Mouse (Mus musculus): ENCODE measurements around the gene Map2k2. TPM values are rescaled to one million over a fixed set of nuclear protein-coding genes. Genes with fewer than 3 reads are reported as not detected.

The Map2k2 gene
- polyA plus RNA-seq, 1 experiment from 2014 or later, result 165 TPM

DNA sequence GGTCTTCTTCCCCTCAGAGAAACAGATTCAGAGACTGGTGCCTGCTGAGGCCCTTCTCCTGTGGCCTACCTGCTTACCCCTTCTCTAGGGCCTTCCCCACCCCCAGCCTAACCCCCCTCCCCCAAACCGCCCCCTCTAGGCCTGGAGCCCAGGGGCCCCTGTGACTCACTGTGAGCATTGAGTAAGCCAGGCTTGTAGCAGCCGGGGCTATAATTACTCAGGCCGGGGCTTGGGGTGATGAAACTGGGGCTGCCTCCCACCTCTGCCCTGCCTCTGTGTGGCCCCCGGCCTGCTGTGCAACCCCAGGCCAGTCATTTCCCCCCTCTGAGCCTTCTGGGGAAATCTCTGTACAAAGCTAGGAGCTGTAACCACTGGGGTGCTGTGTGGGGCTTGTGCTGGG lies 40.6 kb downstream of the Map2k2 start:
- H3K4me2 ChIP-seq, result no peak overlapping the region
- no peak for ATAC-seq (ENCODE audit: insufficient number of reproducible peaks, low FRiP score, low TSS enrichment, low read depth)
- WGBS, result 75% methylated on average over 4 of the region's 4 CpGs

DNA sequence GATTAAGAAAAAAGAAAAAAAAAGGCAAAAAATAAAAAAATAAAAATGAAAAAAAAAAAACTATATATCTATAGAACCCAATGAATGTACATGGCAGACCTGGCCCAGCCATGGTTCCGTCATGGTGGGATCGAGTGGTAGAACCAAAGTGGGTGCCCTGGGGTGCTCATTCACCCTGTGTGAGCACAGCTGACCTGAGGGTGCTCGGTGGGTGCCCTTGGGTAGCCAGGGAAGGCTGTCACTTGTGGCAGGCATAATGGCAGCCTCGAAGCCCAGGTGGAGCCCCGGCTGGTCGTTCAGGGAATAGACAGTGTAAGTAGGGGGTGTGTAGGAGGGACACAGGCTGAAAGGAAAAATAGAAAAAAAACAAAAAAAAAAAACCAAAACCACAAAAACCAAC lies 45.5 kb downstream of the Map2k2 start:
- no peaks in the 10 kb centered on the region for H3K9me3 ChIP-seq
- H3K4me1 ChIP-seq, result peaks cover 14% of the 10 kb centered on the region
- no peak for ATAC-seq (ENCODE audit: insufficient number of reproducible peaks, low FRiP score, low TSS enrichment, low read depth)
- 70% methylated on average over 6 of the region's 6 CpGs for WGBS
- H3K36me3 ChIP-seq, result peaks cover 85% of the 10 kb centered on the region
- no peak overlapping the region for H3K4me3 ChIP-seq
- H3K27ac ChIP-seq, result no peak overlapping the region
- H3K4me2 ChIP-seq, result no peak overlapping the region
- no peak overlapping the region for H3K9ac ChIP-seq
- H3K27me3 ChIP-seq, result no peaks in the 10 kb centered on the region

More for the DNA sequence above, 40.6 kb downstream of the Map2k2 start:
- Histone ChIP-seq H3K9ac (no peak overlapping the region), H3K4me3 (no peak overlapping the region), H3K27me3 (no peaks in the 10 kb centered on the region), H3K27ac (peak overlapping the region; percentile 18; the same call in 1 of the 2 replicates), H3K36me3 (peaks cover 75% of the 10 kb centered on the region), H3K4me1 (peaks cover 36% of the 10 kb centered on the region), H3K9me3 (no peaks in the 10 kb centered on the region)

DNA sequence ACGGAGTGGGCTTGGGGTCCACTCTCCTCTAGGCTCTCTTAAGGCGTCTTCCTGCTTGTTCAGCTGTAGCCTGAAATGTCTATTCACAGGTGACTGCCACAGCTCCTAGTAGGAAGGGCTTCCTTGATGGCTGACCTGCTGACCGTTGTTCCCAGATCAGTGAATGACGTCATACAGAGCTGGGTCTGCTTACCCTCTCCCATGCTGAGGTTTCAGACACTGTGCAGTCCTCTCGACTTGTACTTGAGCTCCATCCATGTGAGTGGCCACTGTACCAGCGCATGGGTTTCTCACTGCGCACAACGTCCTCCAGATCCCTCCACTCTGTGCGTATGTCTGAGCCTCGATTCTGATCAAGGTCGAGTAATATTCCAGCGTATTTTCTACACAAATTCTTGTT lies 46.9 kb downstream of the Map2k2 start:
- Histone ChIP-seq H3K9ac (no peak overlapping the region), H3K27ac (peak overlapping the region; percentile 6; the same call in 1 of the 2 replicates), H3K4me1 (peaks cover 12% of the 10 kb centered on the region), H3K27me3 (no peaks in the 10 kb centered on the region), H3K4me2 (no peak overlapping the region), H3K9me3 (no peaks in the 10 kb centered on the region), H3K36me3 (peaks cover 85% of the 10 kb centered on the region), H3K4me3 (no peak overlapping the region)
- ATAC-seq (ENCODE audit: insufficient number of reproducible peaks, low FRiP score, low TSS enrichment, low read depth), result no peak
- WGBS, result 73% methylated on average over 12 of the region's 12 CpGs

DNA sequence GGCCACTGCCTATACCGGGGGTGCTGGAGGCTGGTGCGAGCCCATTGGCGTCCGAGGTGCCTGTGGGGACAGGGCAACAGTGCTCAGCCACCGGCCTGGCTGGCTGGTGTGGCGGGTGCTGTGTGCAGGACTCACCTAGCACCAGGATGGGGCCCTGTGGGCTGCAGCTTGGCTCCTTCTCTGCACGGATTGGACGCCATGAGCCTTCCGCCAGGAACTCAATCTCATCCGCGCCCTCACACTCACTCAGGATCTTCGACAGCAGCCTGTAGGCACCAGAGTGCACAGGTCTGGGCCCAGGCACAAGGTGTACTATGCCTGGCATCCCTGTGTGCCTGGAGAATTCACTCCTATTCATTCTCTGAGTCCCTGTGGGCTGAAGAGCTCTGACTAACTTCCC lies 48.6 kb downstream of the Map2k2 start:
- peak overlapping the region; percentile 24; the same call in 1 of the 2 replicates for H3K27ac ChIP-seq
- WGBS, result 89% methylated on average over 12 of the region's 12 CpGs

DNA sequence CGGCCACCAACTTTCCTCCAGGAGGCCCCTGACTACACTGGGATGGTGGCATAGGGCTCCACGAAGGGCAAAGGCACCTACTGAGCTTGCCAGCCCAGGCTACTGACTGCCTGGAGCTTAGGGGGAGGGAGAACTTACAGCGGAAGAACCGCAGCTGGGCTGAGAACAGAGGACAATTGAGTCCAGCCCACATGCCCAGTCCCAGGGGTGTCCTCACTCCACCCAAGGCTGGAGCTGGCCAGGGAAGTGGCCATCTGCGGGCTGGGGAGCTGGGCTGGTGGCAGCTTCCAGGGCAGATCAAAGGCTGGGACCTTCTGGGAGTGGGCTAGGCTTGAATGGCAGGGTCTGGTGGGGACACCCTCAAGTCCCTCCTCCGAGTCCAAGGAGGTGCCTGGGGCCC lies 49.0 kb downstream of the Map2k2 start:
- H3K27me3 ChIP-seq, result no peaks in the 10 kb centered on the region
- peaks cover 12% of the 10 kb centered on the region for H3K4me1 ChIP-seq
- peaks cover 82% of the 10 kb centered on the region for H3K36me3 ChIP-seq
- no peaks in the 10 kb centered on the region for H3K9me3 ChIP-seq
- peak overlapping the region; percentile 55 for H3K27ac ChIP-seq
- no peak for ATAC-seq (ENCODE audit: insufficient number of reproducible peaks, low FRiP score, low TSS enrichment, low read depth)
- no peak overlapping the region for H3K4me2 ChIP-seq
- H3K4me3 ChIP-seq, result no peak overlapping the region
- WGBS, result 61% methylated on average over 6 of the region's 6 CpGs
- no peak overlapping the region for H3K9ac ChIP-seq

More for the DNA sequence above, 48.6 kb downstream of the Map2k2 start:
- no peak for ATAC-seq (ENCODE audit: insufficient number of reproducible peaks, low FRiP score, low TSS enrichment, low read depth)
- Histone ChIP-seq H3K36me3 (peaks cover 85% of the 10 kb centered on the region), H3K4me3 (no peak overlapping the region), H3K27me3 (no peaks in the 10 kb centered on the region), H3K9ac (no peak overlapping the region), H3K9me3 (no peaks in the 10 kb centered on the region), H3K4me2 (no peak overlapping the region), H3K4me1 (peaks cover 12% of the 10 kb centered on the region)

DNA sequence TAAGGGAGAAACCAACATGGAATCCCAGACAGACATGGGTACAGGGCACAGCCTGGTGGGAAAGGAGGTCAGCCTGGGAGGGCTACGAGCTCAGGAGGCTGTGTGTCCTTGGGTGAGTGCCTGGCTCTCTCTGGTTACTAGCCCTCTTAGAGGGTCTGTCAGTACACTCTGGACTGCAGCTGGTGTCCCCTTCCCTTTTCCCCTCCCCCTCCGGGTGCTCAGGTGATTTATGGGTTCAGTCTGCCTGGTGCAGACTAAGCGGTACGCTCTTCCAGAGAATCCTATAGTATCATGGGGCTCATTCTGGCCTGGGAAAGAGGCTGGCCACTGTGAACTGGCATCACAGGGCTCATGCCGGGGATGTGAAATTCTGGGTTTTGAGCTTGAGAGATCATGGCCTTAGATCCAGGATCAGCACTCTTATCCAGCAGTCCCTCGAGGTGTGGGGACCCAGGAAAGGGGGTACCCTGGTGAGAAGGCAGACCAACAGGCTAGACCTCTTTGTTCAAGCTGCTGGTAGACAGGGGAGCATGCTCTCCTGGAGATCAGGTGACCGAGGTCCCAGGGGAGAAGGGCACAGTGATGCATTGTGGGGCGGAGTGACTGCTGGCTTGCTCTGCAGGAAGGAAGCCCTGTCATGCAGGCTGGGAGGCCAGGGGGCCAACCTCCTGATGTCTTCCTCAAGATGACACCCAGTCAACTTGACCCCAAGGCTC lies 56.0 kb downstream of the Map2k2 start:
- Histone ChIP-seq H3K9ac (no peak overlapping the region), H3K4me3 (no peak overlapping the region), H3K36me3 (peaks cover 80% of the 10 kb centered on the region), H3K4me2 (no peak overlapping the region), H3K27me3 (no peaks in the 10 kb centered on the region), H3K27ac (no peak overlapping the region), H3K4me1 (peaks cover 33% of the 10 kb centered on the region), H3K9me3 (no peaks in the 10 kb centered on the region)
- 71% methylated on average over 8 of the region's 8 CpGs for WGBS
- ATAC-seq (ENCODE audit: insufficient number of reproducible peaks, low FRiP score, low TSS enrichment, low read depth), result no peak

DNA sequence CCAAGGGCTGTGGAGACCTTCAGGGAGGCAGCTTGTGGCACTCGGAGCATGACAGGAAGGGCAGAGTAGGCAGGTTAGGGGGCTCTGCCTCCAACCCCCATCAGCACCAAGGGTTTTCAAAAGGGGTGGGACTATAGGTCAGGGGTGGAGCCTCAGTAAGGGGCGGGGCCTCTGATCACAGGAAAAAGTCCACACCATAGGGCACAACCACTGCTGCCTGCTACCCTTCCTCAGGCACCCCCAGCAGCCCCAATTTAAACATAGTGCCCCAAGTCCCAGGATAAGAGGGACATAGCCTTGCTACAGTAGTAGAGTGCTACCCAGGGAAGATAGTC lies 56.6 kb downstream of the Map2k2 start:
- Histone ChIP-seq H3K4me1 (peaks cover 37% of the 10 kb centered on the region), H3K4me2 (no peak overlapping the region), H3K9me3 (no peaks in the 10 kb centered on the region), H3K9ac (no peak overlapping the region), H3K4me3 (no peak overlapping the region), H3K36me3 (peaks cover 74% of the 10 kb centered on the region), H3K27me3 (no peaks in the 10 kb centered on the region), H3K27ac (no peak overlapping the region)
- ATAC-seq (ENCODE audit: insufficient number of reproducible peaks, low FRiP score, low TSS enrichment, low read depth), result no peak
- 63% methylated on average over 2 of the region's 2 CpGs for WGBS

DNA sequence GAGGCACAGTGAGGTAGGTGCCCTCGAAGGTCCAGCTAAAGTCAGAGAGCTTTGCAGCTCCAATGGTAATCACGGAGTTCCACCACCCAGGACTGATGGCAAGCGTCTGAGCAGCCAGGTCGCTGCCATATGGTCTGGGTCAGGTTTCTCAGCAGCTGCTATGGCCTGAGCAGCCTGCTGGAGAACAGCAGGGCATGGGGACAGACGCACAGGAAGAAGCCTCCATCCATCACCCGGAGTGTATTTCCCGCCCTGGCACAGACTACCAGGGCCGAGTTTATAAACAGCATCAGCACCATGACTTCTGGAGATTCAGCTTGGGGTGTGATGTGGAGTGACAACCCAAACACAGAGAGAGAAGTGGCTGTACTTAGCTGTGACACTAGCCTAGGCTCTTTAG lies 59.4 kb downstream of the Map2k2 start:
- Histone ChIP-seq H3K9me3 (no peaks in the 10 kb centered on the region), H3K27me3 (no peaks in the 10 kb centered on the region), H3K9ac (no peak overlapping the region), H3K27ac (no peak overlapping the region), H3K36me3 (peaks cover 49% of the 10 kb centered on the region), H3K4me2 (no peak overlapping the region), H3K4me3 (no peak overlapping the region), H3K4me1 (peaks cover 46% of the 10 kb centered on the region)
- WGBS, result 62% methylated on average over 8 of the region's 8 CpGs
- ATAC-seq (ENCODE audit: insufficient number of reproducible peaks, low FRiP score, low TSS enrichment, low read depth), result no peak

DNA sequence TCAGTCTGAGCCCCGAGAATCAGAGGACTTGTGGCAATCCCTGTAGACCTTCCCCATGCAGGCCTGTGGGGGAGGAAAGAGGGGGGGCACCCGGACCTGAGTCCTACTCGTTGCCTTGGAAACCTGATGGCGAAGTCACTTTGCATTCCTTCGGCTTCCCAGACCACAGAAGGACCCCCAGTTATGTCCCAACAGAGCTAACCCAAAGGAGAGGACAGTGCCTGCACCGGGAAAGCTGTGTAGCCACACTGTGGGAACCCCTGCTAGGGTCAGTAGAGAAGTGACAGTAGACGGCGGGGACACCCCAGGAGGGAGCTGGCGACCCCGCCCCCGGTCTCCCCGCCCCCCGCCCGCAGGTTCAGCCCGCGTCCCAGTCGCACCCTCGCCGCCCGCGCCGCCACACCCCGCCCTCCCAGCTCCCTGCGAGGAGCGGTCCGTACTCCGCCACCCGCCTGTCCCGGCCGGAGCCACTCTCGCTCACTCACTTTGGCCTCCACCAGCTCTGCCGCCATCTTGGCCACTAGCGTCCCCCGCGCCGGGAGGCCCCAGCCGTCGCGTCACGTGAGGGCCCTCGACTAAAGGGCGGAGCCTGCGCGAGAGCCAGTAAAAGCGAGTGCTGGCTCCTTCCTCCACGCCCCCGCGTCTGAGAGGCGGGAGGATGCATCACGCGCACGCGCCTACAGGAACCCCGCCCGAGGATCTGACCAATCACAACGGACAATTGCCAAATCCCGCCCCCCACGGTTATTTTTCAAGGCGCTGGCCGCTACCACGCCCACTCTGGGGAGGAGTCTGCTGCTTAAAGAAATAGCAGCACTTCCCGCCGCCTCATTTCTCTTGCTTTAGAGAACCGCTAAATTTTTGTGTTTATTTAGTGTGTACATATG lies 61.7 kb downstream of the Map2k2 start, which contains the start of gene Pias4:
Gene Pias4 (minus strand): TSS at position 724 of the 887 bp plus-strand sequence.
- Histone ChIP-seq H3K9me3 (no peaks in the 10 kb centered on the region), H3K4me3 (peak within 1 kb of the TSS; percentile 87), H3K4me2 (peak within 1 kb of the TSS; percentile 64), H3K27ac (peak within 1 kb of the TSS; percentile 72), H3K27me3 (no peaks in the 10 kb centered on the region), H3K4me1 (peaks cover 34% of the 10 kb centered on the region), H3K36me3 (peaks cover 25% of the 10 kb centered on the region), H3K9ac (peak within 1 kb of the TSS; percentile 78)
- WGBS, result under 1% methylated on average over 59 of the region's 64 CpGs
- peak; percentile 87 for ATAC-seq (ENCODE audit: insufficient number of reproducible peaks, low FRiP score, low TSS enrichment, low read depth)

DNA sequence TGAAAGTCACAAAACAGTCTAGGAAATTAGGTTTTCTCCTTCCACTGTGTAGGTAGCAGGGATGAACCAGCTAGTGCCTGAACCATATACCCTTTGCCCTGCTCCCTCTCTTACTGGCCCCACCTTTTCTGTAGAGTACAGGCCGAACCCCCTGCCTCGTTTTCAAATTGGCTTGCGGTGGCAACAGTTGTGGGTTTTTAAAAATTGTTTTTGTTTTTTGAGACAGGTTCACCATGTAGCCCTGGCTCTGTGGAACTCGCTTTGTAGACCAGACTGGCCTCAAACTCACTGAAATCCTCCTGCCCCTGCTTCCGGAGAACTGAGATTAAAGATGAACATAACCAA lies 62.3 kb downstream of the Map2k2 start:
- ATAC-seq (ENCODE audit: insufficient number of reproducible peaks, low FRiP score, low TSS enrichment, low read depth), result peak; percentile 62; the same call in 1 of the 2 replicates
- Histone ChIP-seq H3K4me3 (peak overlapping the region; percentile 87), H3K36me3 (peaks cover 21% of the 10 kb centered on the region), H3K27ac (peak overlapping the region; percentile 72), H3K27me3 (no peaks in the 10 kb centered on the region), H3K9ac (0 out of 2 replicates have a peak overlapping the region, but pooled peaks have one; percentile 5), H3K4me2 (peak overlapping the region; percentile 64), H3K4me1 (peaks cover 34% of the 10 kb centered on the region), H3K9me3 (no peaks in the 10 kb centered on the region)
- WGBS, result 6% methylated on average over 5 of the region's 5 CpGs

DNA sequence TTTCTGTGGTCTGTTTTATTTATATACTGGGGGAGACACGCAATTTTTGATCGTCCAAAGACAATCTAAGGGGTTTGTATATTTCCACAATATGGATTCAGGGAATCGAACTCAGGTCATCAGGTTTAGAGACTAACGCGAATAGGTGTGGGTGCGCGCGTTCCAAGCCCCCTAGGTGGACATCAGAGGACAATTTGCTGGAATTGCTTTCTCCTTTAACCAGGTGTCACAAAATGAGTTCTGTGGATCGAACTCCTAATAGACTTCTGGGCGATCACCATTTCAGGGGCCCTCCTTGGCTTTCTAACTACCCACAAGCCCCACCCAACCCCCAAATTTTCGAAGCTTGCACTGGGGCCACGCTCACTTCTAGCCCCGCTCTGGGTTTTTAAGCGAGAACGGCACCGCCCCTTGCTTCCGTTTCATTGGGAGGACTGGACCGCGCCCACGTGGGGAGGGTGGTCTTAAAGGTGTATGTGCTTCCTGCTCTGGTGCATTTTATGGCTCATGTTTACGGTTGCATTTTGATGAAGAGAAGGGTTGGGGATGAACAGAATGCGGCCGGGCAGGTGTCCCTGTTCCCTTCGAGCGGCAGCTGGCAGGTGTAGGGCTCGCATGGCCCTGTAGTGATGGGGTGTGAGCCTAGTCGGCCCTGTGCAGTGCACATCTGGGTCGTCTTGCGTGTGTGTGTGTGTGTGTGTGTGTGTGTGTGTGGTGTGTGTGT lies 63.0 kb downstream of the Map2k2 start:
- peak overlapping the region; percentile 87 for H3K4me3 ChIP-seq
- peaks cover 16% of the 10 kb centered on the region for H3K36me3 ChIP-seq
- H3K27ac ChIP-seq, result peak overlapping the region; percentile 72
- peaks cover 38% of the 10 kb centered on the region for H3K4me1 ChIP-seq
- H3K4me2 ChIP-seq, result peak overlapping the region; percentile 64
- 1% methylated on average over 29 of the region's 29 CpGs for WGBS
- peak overlapping the region; percentile 11; the same call in 1 of the 2 replicates for H3K9ac ChIP-seq
- H3K27me3 ChIP-seq, result no peaks in the 10 kb centered on the region
- ATAC-seq (ENCODE audit: insufficient number of reproducible peaks, low FRiP score, low TSS enrichment, low read depth), result 0 out of 2 replicates have a peak, but pooled peaks have one; percentile 41
- H3K9me3 ChIP-seq, result no peaks in the 10 kb centered on the region
